Mouse (Mus musculus) lung, embryonic 15.5 days (tissue): ENCODE results near the gene Traf7. TPM values are rescaled to one million over a fixed set of nuclear protein-coding genes. Genes with fewer than 3 reads are reported as not detected.
A peak's percentile ranks its signal among the peaks of the same experiment; 100 is the strongest.

Experiments used
- ATAC-seq: fragments of 200-750 bp; cut with Nextera tagmentation; 2 replicates; pipeline ENCODE4 v1.8.0; 2017; ENCODE audit warnings: moderate number of reproducible peaks, borderline replicate concordance; ENCODE audit not compliant: low FRiP score, low TSS enrichment; ENCODE audit errors: extremely low read depth
- H3K27ac ChIP-seq: fragments of 300-500 bp; sonication (generic); 2 replicates; pipeline ENCODE4 v1.5.1; 2015; ENCODE audit warnings: moderate library complexity, mild to moderate bottlenecking, inconsistent platforms
- H3K27me3 ChIP-seq: fragments of 300-500 bp; sonication (generic); 2 replicates; pipeline ENCODE4 v1.6.1; 2015; ENCODE audit warnings: inconsistent platforms
- H3K36me3 ChIP-seq: fragments of 300-500 bp; sonication (generic); 2 replicates; pipeline ENCODE4 v1.6.1; 2015; ENCODE audit warnings: inconsistent platforms
- H3K4me1 ChIP-seq: fragments of 300-500 bp; sonication (generic); 2 replicates; pipeline ENCODE4 v1.6.1; 2015; ENCODE audit warnings: inconsistent platforms
- H3K4me2 ChIP-seq: fragments of 300-500 bp; sonication (generic); 2 replicates; pipeline ENCODE4 v1.6.1; 2015; ENCODE audit warnings: inconsistent platforms, mild to moderate bottlenecking, moderate library complexity
- H3K4me3 ChIP-seq: fragments of 300-500 bp; sonication (generic); 2 replicates; pipeline ENCODE4 v1.5.1; 2015; ENCODE audit warnings: mild to moderate bottlenecking, inconsistent platforms
- H3K9ac ChIP-seq: fragments of 300-500 bp; sonication (generic); 2 replicates; pipeline ENCODE4 v1.6.1; 2015; ENCODE audit warnings: inconsistent platforms
- H3K9me3 ChIP-seq: fragments of 300-500 bp; sonication (generic); 2 replicates; pipeline ENCODE4 v1.6.1; 2016; ENCODE audit warnings: inconsistent platforms
- WGBS: fragments of 180-500 bp; shearing (Covaris S2); methylation state at CpG from one replicate; pipeline ENCODE4 v1.1.7; 2015; 5-methylcytosine and 5-hydroxymethylcytosine counted together
- polyA plus RNA-seq: library from polyadenylated mRNA; unstranded; fragments of >200 nt; fragmentation: Nextera tagmentation; extraction: Ambion mirVana; gene quantifications from 2 replicates; pipeline ENCODE4 v1.2.1, GENCODE M21; 2015

The Traf7 gene
- polyA plus RNA-seq, 1 experiment from 2014 or later: 106 TPM

GRCm38 (mm10) chr17:24504085-24504484 lies 23.7 kb downstream of the Traf7 start:
- Histone ChIP-seq H3K27me3 (no peaks in the 10 kb centered on the region), H3K4me3 (no peak overlapping the region), H3K4me1 (peaks cover 4% of the 10 kb centered on the region; the same call in 1 of the 2 replicates), H3K9ac (no peak overlapping the region), H3K4me2 (no peak overlapping the region), H3K9me3 (no peaks in the 10 kb centered on the region), H3K36me3 (peaks cover 12% of the 10 kb centered on the region), H3K27ac (no peak overlapping the region)
- no peak for ATAC-seq
- WGBS: 83% methylated on average over 10 of the region's 10 CpGs

- no peak overlapping the region for H3K9ac ChIP-seq
- H3K4me3 ChIP-seq: no peak overlapping the region
- no peaks in the 10 kb centered on the region for H3K36me3 ChIP-seq
- WGBS: 40% methylated on average over 11 of the region's 11 CpGs
- no peak for ATAC-seq
- no peak overlapping the region for H3K27ac ChIP-seq
- H3K27me3 ChIP-seq: no peaks in the 10 kb centered on the region
- H3K9me3 ChIP-seq: no peaks in the 10 kb centered on the region
- H3K4me2 ChIP-seq: no peak overlapping the region
- H3K4me1 ChIP-seq: peaks cover 4% of the 10 kb centered on the region; the same call in 1 of the 2 replicates
Observed at GRCm38 (mm10) chr17:24502208-24502607, 25.5 kb downstream of the Traf7 start.

GRCm38 (mm10) chr17:24496026-24496425 lies 31.7 kb downstream of the Traf7 start:
- 80% methylated on average over 1 of the region's 1 CpGs for WGBS

GRCm38 (mm10) chr17:24495443-24495842 lies 32.3 kb downstream of the Traf7 start:
- Histone ChIP-seq H3K27me3 (peaks cover 11% of the 10 kb centered on the region; the same call in 1 of the 2 replicates), H3K36me3 (no peaks in the 10 kb centered on the region), H3K4me2 (no peak overlapping the region), H3K4me3 (no peak overlapping the region), H3K27ac (no peak overlapping the region), H3K4me1 (no peaks in the 10 kb centered on the region), H3K9me3 (no peaks in the 10 kb centered on the region), H3K9ac (no peak overlapping the region)
- no peak for ATAC-seq
- WGBS: 78% methylated on average over 3 of the region's 3 CpGs

More at GRCm38 (mm10) chr17:24496026-24496425, 31.7 kb downstream of the Traf7 start:
- Histone ChIP-seq H3K4me1 (no peaks in the 10 kb centered on the region), H3K36me3 (no peaks in the 10 kb centered on the region), H3K27me3 (peaks cover 5% of the 10 kb centered on the region; the same call in 1 of the 2 replicates), H3K27ac (no peak overlapping the region), H3K4me3 (no peak overlapping the region), H3K9ac (no peak overlapping the region), H3K9me3 (no peaks in the 10 kb centered on the region), H3K4me2 (no peak overlapping the region)
- no peak for ATAC-seq

- Histone ChIP-seq H3K36me3 (no peaks in the 10 kb centered on the region), H3K4me2 (no peak overlapping the region), H3K9me3 (no peaks in the 10 kb centered on the region), H3K27ac (no peak overlapping the region), H3K9ac (no peak overlapping the region), H3K4me1 (no peaks in the 10 kb centered on the region), H3K4me3 (no peak overlapping the region), H3K27me3 (peaks cover 17% of the 10 kb centered on the region)
- 39% methylated on average over 2 of the region's 2 CpGs for WGBS
- ATAC-seq: no peak
Observed at GRCm38 (mm10) chr17:24494627-24495335, 33.0 kb downstream of the Traf7 start.

GRCm38 (mm10) chr17:24490399-24490798 lies 37.3 kb downstream of the Traf7 start:
- H3K4me3 ChIP-seq: no peak overlapping the region
- no peaks in the 10 kb centered on the region for H3K36me3 ChIP-seq
- H3K9ac ChIP-seq: no peak overlapping the region
- no peak for ATAC-seq
- H3K27ac ChIP-seq: no peak overlapping the region
- no peak overlapping the region for H3K4me2 ChIP-seq
- no peaks in the 10 kb centered on the region for H3K9me3 ChIP-seq
- peaks cover 13% of the 10 kb centered on the region for H3K4me1 ChIP-seq
- 75% methylated on average over 4 of the region's 4 CpGs for WGBS
- H3K27me3 ChIP-seq: peaks cover 44% of the 10 kb centered on the region

GRCm38 (mm10) chr17:24489265-24490030 lies 38.3 kb downstream of the Traf7 start:
- WGBS: 21% methylated on average over 18 of the region's 19 CpGs
- H3K36me3 ChIP-seq: no peaks in the 10 kb centered on the region
- peaks cover 44% of the 10 kb centered on the region for H3K27me3 ChIP-seq
- no peak for ATAC-seq
- no peak overlapping the region for H3K27ac ChIP-seq
- H3K4me3 ChIP-seq: peak overlapping the region; percentile 54
- H3K9me3 ChIP-seq: no peaks in the 10 kb centered on the region
- H3K9ac ChIP-seq: peak overlapping the region; percentile 57; the same call in 1 of the 2 replicates
- H3K4me1 ChIP-seq: peaks cover 13% of the 10 kb centered on the region
- H3K4me2 ChIP-seq: peak overlapping the region; percentile 100

GRCm38 (mm10) chr17:24488662-24489264 lies 39.0 kb downstream of the Traf7 start:
- Histone ChIP-seq H3K4me2 (peak overlapping the region; percentile 100), H3K36me3 (no peaks in the 10 kb centered on the region), H3K9me3 (no peaks in the 10 kb centered on the region), H3K27ac (no peak overlapping the region), H3K4me1 (peaks cover 13% of the 10 kb centered on the region), H3K27me3 (peaks cover 44% of the 10 kb centered on the region), H3K9ac (peak overlapping the region; percentile 57), H3K4me3 (peak overlapping the region; percentile 54)
- ATAC-seq: peak; percentile 66
- WGBS: 0% methylated on average over 29 of the region's 81 CpGs

- H3K4me2 ChIP-seq: peak within 1 kb of the TSS; percentile 100
- peaks cover 13% of the 10 kb centered on the region for H3K4me1 ChIP-seq
- no peaks in the 10 kb centered on the region for H3K36me3 ChIP-seq
- ATAC-seq: peak; percentile 43; the same call in 1 of the 2 replicates
- H3K27me3 ChIP-seq: peaks cover 44% of the 10 kb centered on the region
- peak within 1 kb of the TSS; percentile 54 for H3K4me3 ChIP-seq
- no peak within 1 kb of the TSS for H3K27ac ChIP-seq
- WGBS: 2% methylated on average over 44 of the region's 45 CpGs
- no peaks in the 10 kb centered on the region for H3K9me3 ChIP-seq
- H3K9ac ChIP-seq: peak within 1 kb of the TSS; percentile 57
Observed at GRCm38 (mm10) chr17:24488186-24488661, 39.5 kb downstream of the Traf7 start, which contains the start of gene Caskin1. TSS of gene Caskin1 (plus strand) at chr17:24488601.

GRCm38 (mm10) chr17:24485090-24485860 lies 42.5 kb downstream of the Traf7 start:
- Histone ChIP-seq H3K27me3 (peaks cover 31% of the 10 kb centered on the region), H3K9me3 (no peaks in the 10 kb centered on the region), H3K36me3 (no peaks in the 10 kb centered on the region), H3K4me2 (no peak overlapping the region), H3K9ac (no peak overlapping the region), H3K27ac (no peak overlapping the region), H3K4me1 (peaks cover 15% of the 10 kb centered on the region), H3K4me3 (no peak overlapping the region)
- 38% methylated on average over 11 of the region's 11 CpGs for WGBS
- no peak for ATAC-seq

- Histone ChIP-seq H3K4me1 (peaks cover 11% of the 10 kb centered on the region), H3K36me3 (no peaks in the 10 kb centered on the region), H3K9ac (no peak overlapping the region), H3K4me3 (no peak overlapping the region), H3K9me3 (no peaks in the 10 kb centered on the region), H3K27me3 (peaks cover 13% of the 10 kb centered on the region), H3K27ac (no peak overlapping the region), H3K4me2 (no peak overlapping the region)
- 79% methylated on average over 3 of the region's 3 CpGs for WGBS
- ATAC-seq: no peak
Observed at GRCm38 (mm10) chr17:24483495-24483894, 44.2 kb downstream of the Traf7 start.
